Mouse (Mus musculus) MEL (cell line): Measurements from ENCODE around the gene Rnf128. TPM values are rescaled to one million over a fixed set of nuclear protein-coding genes. Genes with fewer than 3 reads are reported as not detected.

Experiments
- DNase-seq: peaks from one replicate; pipeline ENCODE4 v3.0.0; 2011; ENCODE audit warnings: low read depth, low spot score
- H3K27ac ChIP-seq: 2 replicates; pipeline ENCODE4 v1.5.1; 2012; ENCODE audit warnings: low read depth, mild to moderate bottlenecking, control low read depth, low read length, moderate library complexity; ENCODE audit not compliant: control insufficient read depth
- H3K27me3 ChIP-seq, 2 experiments: fragments of 150-350 bp in 1 of 2; sonication (generic) in 1 of 2; 2 replicates each; pipeline ENCODE4 v1.6.1; 2012; ENCODE audit warnings: low read length in 2 of 2, mild to moderate bottlenecking in 2 of 2, improper control_type of control experiment in 1 of 2, moderate library complexity in 1 of 2; ENCODE audit not compliant: insufficient read depth in 2 of 2, control insufficient read depth in 1 of 2
- H3K36me3 ChIP-seq, 2 experiments: 2 replicates each; pipeline ENCODE4 v1.6.1; 2012 to 2014; ENCODE audit warnings: low read length in 2 of 2, improper control_type of control experiment in 1 of 2, inconsistent platforms in 1 of 2, mild to moderate bottlenecking in 1 of 2; ENCODE audit not compliant: insufficient read depth in 2 of 2, control insufficient read depth in 1 of 2
- H3K4me1 ChIP-seq, 2 experiments: fragments of 150-350 bp in 1 of 2; sonication (generic) in 1 of 2; 2 replicates each; pipeline ENCODE4 v1.6.1; 2012; ENCODE audit warnings: low read length in 2 of 2, improper control_type of control experiment in 1 of 2, mild to moderate bottlenecking in 1 of 2; ENCODE audit not compliant: insufficient read depth in 2 of 2, control insufficient read depth in 1 of 2
- H3K4me3 ChIP-seq, 2 experiments: fragments of 150-350 bp in 1 of 2; sonication (generic) in 1 of 2; 2 replicates each; pipeline ENCODE4 v1.5.1; 2012; ENCODE audit warnings: low read depth in 2 of 2, low read length in 2 of 2, mild to moderate bottlenecking in 2 of 2, moderate library complexity in 2 of 2, control low read depth in 1 of 2, improper control_type of control experiment in 1 of 2; ENCODE audit not compliant: control insufficient read depth in 1 of 2, insufficient read depth in 1 of 2
- H3K79me2 ChIP-seq: 2 replicates; pipeline ENCODE4 v1.6.1; 2012; ENCODE audit warnings: mild to moderate bottlenecking, low read length, moderate library complexity; ENCODE audit not compliant: control insufficient read depth, poor library complexity, insufficient read depth
- H3K9ac ChIP-seq: 2 replicates; pipeline ENCODE4 v1.6.1; 2012; ENCODE audit warnings: low read depth, mild to moderate bottlenecking, control low read depth, low read length, moderate library complexity; ENCODE audit not compliant: control insufficient read depth, poor library complexity, severe bottlenecking
- H3K9me3 ChIP-seq: fragments of 150-350 bp; sonication (generic); replicated peaks from 2 replicates; pipeline ENCODE4 v1.6.1; 2012; ENCODE audit warnings: mild to moderate bottlenecking, low read length, improper control_type of control experiment, moderate library complexity; ENCODE audit not compliant: insufficient read depth
- BHLHE40 ChIP-seq: IDR thresholded peaks from 2 replicates; pipeline ENCODE4 v1.6.1; 2012; ENCODE audit warnings: low read depth, mild to moderate bottlenecking, inconsistent platforms, low read length, improper control_type of control experiment, borderline replicate concordance
- CHD1 ChIP-seq: IDR thresholded peaks from 2 replicates; pipeline ENCODE4 v1.6.1; 2012; ENCODE audit warnings: low read depth, mild to moderate bottlenecking, inconsistent platforms, low read length, improper control_type of control experiment
- CHD2 ChIP-seq: IDR thresholded peaks from 2 replicates; pipeline ENCODE4 v1.6.1; 2011; ENCODE audit warnings: low read length, improper control_type of control experiment
- CTCF ChIP-seq, 3 experiments: IDR thresholded peaks in 2 of 3; conservative IDR thresholded peaks in 1 of 3; 2 replicates each; pipeline ENCODE4 v1.5.1; 2011 to 2012; ENCODE audit warnings: low read length in 3 of 3, low read depth in 2 of 3, mild to moderate bottlenecking in 2 of 3, improper control_type of control experiment in 1 of 3, inconsistent platforms in 1 of 3, mixed read lengths in 1 of 3, moderate library complexity in 1 of 3; ENCODE audit not compliant: control insufficient read depth in 1 of 3, insufficient read depth in 1 of 3, poor library complexity in 1 of 3, severe bottlenecking in 1 of 3
- E2F4 ChIP-seq: IDR thresholded peaks from 2 replicates; pipeline ENCODE4 v1.6.1; 2011; ENCODE audit warnings: low read depth, low read length, improper control_type of control experiment, borderline replicate concordance
- ELF1 ChIP-seq: IDR thresholded peaks from 2 replicates; pipeline ENCODE4 v1.6.1; 2014; ENCODE audit warnings: low read depth, mild to moderate bottlenecking, inconsistent platforms, low read length, improper control_type of control experiment, moderate library complexity
- EP300 ChIP-seq, 2 experiments: IDR thresholded peaks; 2 replicates each; pipeline ENCODE4 v1.6.1; 2011; ENCODE audit warnings: improper control_type of control experiment in 2 of 2, low read length in 2 of 2, low read depth in 1 of 2, mild to moderate bottlenecking in 1 of 2
- ETS1 ChIP-seq: IDR thresholded peaks from 2 replicates; pipeline ENCODE4 v1.6.1; 2012; ENCODE audit warnings: low read depth, mild to moderate bottlenecking, inconsistent platforms, low read length, improper control_type of control experiment, moderate library complexity
- GATA1 ChIP-seq: IDR thresholded peaks from 2 replicates; pipeline ENCODE4 v1.6.1; 2011; ENCODE audit warnings: low read depth, low read length, improper control_type of control experiment
- HCFC1 ChIP-seq: IDR thresholded peaks from 2 replicates; pipeline ENCODE4 v1.6.1; 2012; ENCODE audit warnings: low read depth, mild to moderate bottlenecking, inconsistent platforms, low read length, improper control_type of control experiment, moderate library complexity
- JUND ChIP-seq: IDR thresholded peaks from 2 replicates; pipeline ENCODE4 v1.6.1; 2011; ENCODE audit warnings: low read depth, mild to moderate bottlenecking, improper control_type of control experiment, low read length
- MAX ChIP-seq: IDR thresholded peaks from 2 replicates; pipeline ENCODE4 v1.6.1; 2011; ENCODE audit warnings: low read length, improper control_type of control experiment
- MAZ ChIP-seq: IDR thresholded peaks from 2 replicates; pipeline ENCODE4 v1.6.1; 2012; ENCODE audit warnings: low read depth, mild to moderate bottlenecking, inconsistent platforms, low read length, improper control_type of control experiment
- MEF2A ChIP-seq: IDR thresholded peaks from 2 replicates; pipeline ENCODE4 v1.6.1; 2014; ENCODE audit warnings: low read depth, mild to moderate bottlenecking, inconsistent platforms, low read length, improper control_type of control experiment; ENCODE audit not compliant: poor library complexity, insufficient replicate concordance, severe bottlenecking; ENCODE audit errors: extremely low read depth
- MXI1 ChIP-seq: IDR thresholded peaks from 2 replicates; pipeline ENCODE4 v1.6.1; 2011; ENCODE audit warnings: mild to moderate bottlenecking, low read depth, low read length, improper control_type of control experiment
- MYC ChIP-seq: IDR thresholded peaks from 2 replicates; pipeline ENCODE4 v1.6.1; 2011; ENCODE audit warnings: low read depth, mild to moderate bottlenecking, low read length, improper control_type of control experiment, moderate library complexity
- POLR2A ChIP-seq, 2 experiments: IDR thresholded peaks; 2 replicates each; pipeline ENCODE4 v1.6.1; 2011 to 2012; ENCODE audit warnings: low read length in 2 of 2, mild to moderate bottlenecking in 2 of 2, control low read depth in 1 of 2, improper control_type of control experiment in 1 of 2, low read depth in 1 of 2, moderate library complexity in 1 of 2; ENCODE audit not compliant: control insufficient read depth in 1 of 2, insufficient read depth in 1 of 2, poor library complexity in 1 of 2
- POLR2AphosphoS2 ChIP-seq: IDR thresholded peaks from 2 replicates; pipeline ENCODE4 v1.6.1; 2011; ENCODE audit warnings: low read length, improper control_type of control experiment
- RCOR1 ChIP-seq: IDR thresholded peaks from 2 replicates; pipeline ENCODE4 v1.6.1; 2012; ENCODE audit warnings: low read depth, mild to moderate bottlenecking, inconsistent platforms, low read length, improper control_type of control experiment
- SIN3A ChIP-seq: IDR thresholded peaks from 2 replicates; pipeline ENCODE4 v1.6.1; 2012; ENCODE audit warnings: low read length, improper control_type of control experiment, inconsistent platforms
- TAL1 ChIP-seq: IDR thresholded peaks from 2 replicates; pipeline ENCODE4 v1.6.1; 2012; ENCODE audit warnings: mild to moderate bottlenecking, inconsistent platforms, low read length, moderate library complexity, mixed read lengths
- TBP ChIP-seq: IDR thresholded peaks from 2 replicates; pipeline ENCODE4 v1.8.0; 2011; ENCODE audit warnings: low read depth, low read length, improper control_type of control experiment
- UBTF ChIP-seq: IDR thresholded peaks from 2 replicates; pipeline ENCODE4 v1.6.1; 2012; ENCODE audit warnings: low read depth, mild to moderate bottlenecking, inconsistent platforms, low read length, improper control_type of control experiment, moderate library complexity, borderline replicate concordance; ENCODE audit not compliant: insufficient read depth
- USF2 ChIP-seq, 2 experiments: IDR thresholded peaks; 2 replicates each; pipeline ENCODE4 v1.6.1; 2011 to 2012; ENCODE audit warnings: improper control_type of control experiment in 2 of 2, low read length in 2 of 2, borderline replicate concordance in 1 of 2, inconsistent platforms in 1 of 2, low read depth in 1 of 2, mild to moderate bottlenecking in 1 of 2; ENCODE audit not compliant: insufficient read depth in 1 of 2
- ZKSCAN1 ChIP-seq: IDR thresholded peaks from 2 replicates; pipeline ENCODE4 v1.6.1; 2012; ENCODE audit warnings: low read depth, mild to moderate bottlenecking, inconsistent platforms, low read length, improper control_type of control experiment, moderate library complexity
- polyA plus RNA-seq, 2 experiments: library from polyadenylated mRNA; stranded (reverse) in 1 of 2; unstranded in 1 of 2; fragments of >175 nt in 1 of 2; fragments of >200 nt in 1 of 2; gene quantifications; 2 replicates each; pipeline versions ENCODE4 v1.2.1 to v1.2.4; 2012; ENCODE audit warnings: low replicate concordance in 2 of 2, low read depth in 1 of 2; ENCODE audit not compliant: insufficient read length in 2 of 2, insufficient read depth in 1 of 2, missing spikeins in 1 of 2
- total RNA-seq: library from RNA; depleted of rRNA; stranded (reverse); fragments of 300-350 nt; gene quantifications from 2 replicates; pipeline ENCODE4 v1.2.3, GENCODE M21; 2012

Rnf128 gene
- total and polyA plus RNA-seq, 3 experiments = 16.2 to 19.6 TPM; not detected in 1

DNA sequence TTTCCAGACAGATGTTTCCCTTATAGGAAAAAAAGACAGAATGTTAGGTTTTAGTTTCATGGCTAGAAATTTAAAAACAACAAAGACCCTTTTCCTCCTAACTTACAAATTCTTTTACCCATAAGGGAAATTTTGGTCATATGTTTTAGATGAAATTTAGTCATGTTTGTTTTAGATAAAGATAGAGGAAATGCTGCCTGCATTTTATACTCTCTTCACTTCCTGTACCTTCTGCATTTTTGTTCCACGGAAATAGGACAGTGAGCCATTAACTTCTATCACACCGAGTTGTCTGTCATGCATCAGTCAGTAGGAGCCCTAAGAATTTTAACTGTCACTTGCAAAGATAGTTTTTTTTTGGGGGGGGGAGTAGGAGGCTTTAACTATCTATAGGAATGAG, 76.6 kb downstream of the Rnf128 start:
- Histone ChIP-seq H3K4me3 (peak overlapping the region in 1 of 2 experiments; percentile 14; a peak in 1 of 4 replicates), H3K36me3 (peaks cover 0 to 19% of the 10 kb centered on the region in 2 experiments; a peak in 2 of 4 replicates), H3K27ac (peak overlapping the region; percentile 45; the same call in 1 of the 2 replicates), H3K79me2 (no peaks in the 10 kb centered on the region), H3K27me3 (no peaks in the 10 kb centered on the region), H3K9ac (no peak overlapping the region), H3K4me1 (peaks cover 5 to 12% of the 10 kb centered on the region in 2 experiments; a peak in 2 of 4 replicates), H3K9me3 (no peaks in the 10 kb centered on the region)
- peak; percentile 47 for DNase-seq
- TF ChIP-seq GATA1 (peak; percentile 35; the same call in 1 of the 2 replicates), USF2 (IDR thresholded peaks at IDR 0.05; ENCODE audit: borderline replicate concordance in 1 of 2, insufficient read depth in 1 of 2, low read depth in 1 of 2, low read length in 2 of 2) (no peak), MXI1 (0 out of 2 replicates have a peak, but pooled peaks have one; percentile 13), RCOR1 (0 out of 2 replicates have a peak, but pooled peaks have one; percentile 27), CTCF (IDR thresholded peaks at IDR 0.05 in 2 of 3, conservative IDR thresholded peaks at IDR 0.05 in 1 of 3; ENCODE audit: control insufficient read depth in 1 of 3, insufficient read depth in 1 of 3, low read depth in 2 of 3, low read length in 3 of 3, poor library complexity in 1 of 3, severe bottlenecking in 1 of 3) (no peak), ELF1 (peak; percentile 44; the same call in 1 of the 2 replicates), ETS1 (peak; percentile 46), EP300 (IDR thresholded peaks at IDR 0.05; ENCODE audit: low read depth in 1 of 2, low read length in 2 of 2) (peak; percentile 54 to 70), SIN3A (peak; percentile 58; the same call in 1 of the 2 replicates)

DNA sequence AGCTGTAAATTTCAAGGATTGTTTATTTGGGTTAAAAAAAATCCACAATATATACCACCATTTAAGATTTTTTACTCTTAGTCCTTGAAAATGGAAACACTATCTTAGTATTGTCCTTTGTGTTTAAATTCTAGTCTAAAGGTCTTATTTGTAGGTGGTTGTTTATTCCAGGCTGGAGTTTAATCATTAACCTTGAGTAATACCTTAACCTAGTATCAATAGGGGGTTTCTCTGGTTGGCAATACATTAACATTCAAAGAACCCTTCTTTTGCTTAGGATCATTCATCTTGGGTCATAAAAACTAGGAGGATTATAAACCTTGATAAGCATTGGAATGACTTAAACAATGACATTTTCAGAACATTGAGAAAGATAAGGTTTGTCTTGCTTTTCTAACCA, 77.3 kb downstream of the Rnf128 start:
- no peak overlapping the region; the same call in 1 of the 2 replicates for H3K27ac ChIP-seq
- DNase-seq = no peak
- H3K79me2 ChIP-seq = no peaks in the 10 kb centered on the region
- peaks cover 5 to 12% of the 10 kb centered on the region in 2 experiments; a peak in 2 of 4 replicates for H3K4me1 ChIP-seq
- peaks cover 0 to 19% of the 10 kb centered on the region in 2 experiments; a peak in 2 of 4 replicates for H3K36me3 ChIP-seq
- H3K9me3 ChIP-seq = no peaks in the 10 kb centered on the region
- no peaks in the 10 kb centered on the region for H3K27me3 ChIP-seq
- TF ChIP-seq CHD2 (no peak), EP300 (IDR thresholded peaks at IDR 0.05; ENCODE audit: low read depth in 1 of 2, low read length in 2 of 2) (no peak), JUND (no peak), POLR2A (IDR thresholded peaks at IDR 0.05; ENCODE audit: control insufficient read depth in 1 of 2, insufficient read depth in 1 of 2, low read depth in 1 of 2, low read length in 2 of 2, poor library complexity in 1 of 2) (no peak), MAZ (no peak), E2F4 (no peak), MEF2A (no peak), BHLHE40 (no peak), UBTF (no peak), CHD1 (no peak), MYC (no peak), HCFC1 (no peak), GATA1 (no peak), ZKSCAN1 (no peak), ELF1 (no peak), TAL1 (no peak), POLR2AphosphoS2 (no peak), MAX (no peak), TBP (no peak)
- H3K4me3 ChIP-seq = no peak overlapping the region
- no peak overlapping the region for H3K9ac ChIP-seq
